Mouse (Mus musculus) neural tube, embryonic 13.5 days (tissue): Measurements from ENCODE around the gene Slfn14. TPM values are rescaled to one million over a fixed set of nuclear protein-coding genes. Genes with fewer than 3 reads are reported as not detected.

Source experiments
- ATAC-seq: fragments of 200-750 bp; cut with Nextera tagmentation; 2 replicates; pipeline ENCODE4 v1.8.0; 2017; ENCODE audit warnings: low read depth, mild to moderate bottlenecking, moderate TSS enrichment, moderate library complexity
- H3K27ac ChIP-seq: fragments of 300-500 bp; sonication (generic); replicated peaks from 2 replicates; pipeline ENCODE4 v1.5.1; 2015; ENCODE audit warnings: moderate library complexity, mild to moderate bottlenecking, inconsistent platforms
- H3K27me3 ChIP-seq: fragments of 300-500 bp; sonication (generic); 2 replicates; pipeline ENCODE4 v1.6.1; 2015; ENCODE audit warnings: mild to moderate bottlenecking, inconsistent platforms
- H3K36me3 ChIP-seq: fragments of 300-500 bp; sonication (generic); 2 replicates; pipeline ENCODE4 v1.6.1; 2015; ENCODE audit warnings: mild to moderate bottlenecking, inconsistent platforms
- H3K4me1 ChIP-seq: fragments of 300-500 bp; sonication (generic); replicated peaks from 2 replicates; pipeline ENCODE4 v1.6.1; 2015; ENCODE audit warnings: inconsistent platforms
- H3K4me2 ChIP-seq: fragments of 300-500 bp; sonication (generic); 2 replicates; pipeline ENCODE4 v1.6.1; 2015; ENCODE audit warnings: inconsistent platforms, mild to moderate bottlenecking, moderate library complexity
- H3K4me3 ChIP-seq: fragments of 300-500 bp; sonication (generic); 2 replicates; pipeline ENCODE4 v1.5.1; 2015; ENCODE audit warnings: mild to moderate bottlenecking, inconsistent platforms
- H3K9ac ChIP-seq: fragments of 300-500 bp; sonication (generic); 2 replicates; pipeline ENCODE4 v1.6.1; 2015; ENCODE audit warnings: moderate library complexity, mild to moderate bottlenecking, inconsistent platforms
- H3K9me3 ChIP-seq: fragments of 300-500 bp; sonication (generic); 2 replicates; pipeline ENCODE4 v1.6.1; 2016; ENCODE audit warnings: inconsistent platforms
- WGBS: fragments of 180-500 bp; shearing (Covaris S2); methylation state at CpG from one replicate; pipeline ENCODE4 v1.1.7; 2015; 5-methylcytosine and 5-hydroxymethylcytosine counted together
- polyA plus RNA-seq: library from polyadenylated mRNA; unstranded; fragments of >200 nt; fragmentation: Nextera tagmentation; extraction: Ambion mirVana; gene quantifications from 2 replicates; pipeline ENCODE4 v1.2.1, GENCODE M21; 2015

Slfn14 gene
- polyA plus RNA-seq, 1 experiment from 2014 or later = not detected

GRCm38 (mm10) chr11:83299724-83300123 is 13.2 kb upstream of the Slfn14 start:
- no peaks in the 10 kb centered on the region for H3K9me3 ChIP-seq
- H3K4me1 ChIP-seq = peaks cover 49% of the 10 kb centered on the region
- peak overlapping the region; percentile 92 for H3K4me2 ChIP-seq
- no peaks in the 10 kb centered on the region for H3K27me3 ChIP-seq
- no peak for ATAC-seq
- no peak overlapping the region for H3K27ac ChIP-seq
- no peak overlapping the region for H3K9ac ChIP-seq
- H3K4me3 ChIP-seq = no peak overlapping the region
- peaks cover 16% of the 10 kb centered on the region for H3K36me3 ChIP-seq
- WGBS = 94% methylated on average over 9 of the region's 9 CpGs

DNA sequence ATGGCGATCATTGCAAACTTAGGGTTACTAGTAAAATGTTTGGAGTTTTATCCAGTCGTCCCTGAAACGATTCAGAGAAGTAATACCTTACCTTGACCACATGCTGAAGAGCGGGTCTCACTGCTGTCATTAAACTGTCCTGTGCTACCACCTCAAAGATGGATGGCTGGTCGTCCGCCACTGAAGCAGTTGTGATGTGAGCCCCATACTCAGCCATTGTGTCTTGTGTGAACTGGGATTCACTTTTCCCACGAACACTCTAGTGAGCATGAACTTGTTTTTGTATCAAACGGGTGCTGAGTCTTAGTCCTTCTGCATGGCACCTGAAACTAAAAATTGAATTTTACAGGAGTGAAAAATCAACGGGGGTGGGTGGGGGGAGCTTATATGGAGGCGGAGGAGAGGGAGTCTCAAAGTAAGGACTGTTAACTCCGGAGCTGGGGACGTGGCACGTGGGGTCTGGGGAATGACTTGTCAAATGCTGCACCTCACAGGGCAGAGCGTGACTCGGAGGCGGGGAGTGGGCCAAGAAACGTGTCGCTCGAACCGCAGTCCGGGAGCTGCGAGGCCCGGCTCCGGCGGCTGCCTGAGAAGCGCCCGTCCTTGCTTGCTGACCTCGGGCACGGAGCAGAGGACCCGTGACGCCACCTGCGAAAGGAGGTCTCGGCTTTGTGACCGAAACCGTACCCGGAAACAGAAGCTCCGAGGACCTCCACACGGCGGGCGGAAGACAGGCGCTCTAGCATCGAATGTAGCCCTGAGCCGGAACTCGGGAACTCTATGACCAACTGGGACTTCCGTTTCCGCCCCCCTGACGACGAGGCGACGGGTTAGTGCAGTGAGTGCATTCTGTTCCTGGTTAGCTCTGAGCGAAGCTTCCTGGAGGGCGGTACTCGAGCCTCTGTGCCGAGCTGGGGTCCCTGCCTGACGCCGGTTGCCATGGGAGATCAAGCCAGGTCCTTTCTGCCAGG is 12.0 kb upstream of the Slfn14 start, which contains the start of gene Ap2b1:
Gene Ap2b1, plus strand, starts transcription at position 800 of the 971 bp plus-strand sequence.
- H3K9me3 ChIP-seq = no peaks in the 10 kb centered on the region

DNA sequence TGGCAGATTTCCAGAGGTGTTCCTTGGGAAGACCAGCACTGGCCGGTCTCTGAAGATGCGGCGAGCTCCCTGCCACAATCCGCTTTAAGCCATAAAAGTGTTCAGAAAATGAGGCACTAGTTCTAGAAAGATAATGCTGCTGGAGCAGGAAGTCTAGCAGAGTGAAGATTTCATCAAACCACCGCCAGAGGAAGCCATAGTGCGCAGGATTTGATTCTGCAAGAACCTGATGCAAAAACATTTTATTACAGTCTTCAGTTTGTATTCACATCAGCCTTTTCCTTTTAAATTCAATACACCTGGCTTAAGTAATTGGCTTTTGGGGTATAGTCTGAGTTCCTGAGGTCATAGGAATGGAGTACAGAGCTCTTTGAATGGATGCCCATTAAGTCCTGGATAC is 11.3 kb upstream of the Slfn14 start:
- H3K27ac ChIP-seq = no peak overlapping the region; the same call in 1 of the 2 replicates
- WGBS = 75% methylated on average over 6 of the region's 6 CpGs

More for the DNA sequence above, 12.0 kb upstream of the Slfn14 start, which contains the start of gene Ap2b1:
- H3K4me2 ChIP-seq = peak within 1 kb of the TSS; percentile 92
- no peaks in the 10 kb centered on the region for H3K27me3 ChIP-seq
- peak within 1 kb of the TSS; percentile 76 for H3K4me3 ChIP-seq
- 2% methylated on average over 56 of the region's 56 CpGs for WGBS
- peaks cover 44% of the 10 kb centered on the region for H3K4me1 ChIP-seq
- H3K27ac ChIP-seq = peak within 1 kb of the TSS; percentile 90
- H3K9ac ChIP-seq = peak within 1 kb of the TSS; percentile 86
- H3K36me3 ChIP-seq = peaks cover 16% of the 10 kb centered on the region
- ATAC-seq = peak; percentile 90

GRCm38 (mm10) chr11:83294133-83294532 is 7.6 kb upstream of the Slfn14 start:
- H3K36me3 ChIP-seq = peaks cover 16% of the 10 kb centered on the region
- no peaks in the 10 kb centered on the region for H3K9me3 ChIP-seq
- H3K4me3 ChIP-seq = no peak overlapping the region
- H3K27me3 ChIP-seq = no peaks in the 10 kb centered on the region
- no peak for ATAC-seq
- no peak overlapping the region for H3K4me2 ChIP-seq
- H3K27ac ChIP-seq = no peak overlapping the region
- peaks cover 53% of the 10 kb centered on the region for H3K4me1 ChIP-seq
- H3K9ac ChIP-seq = no peak overlapping the region
- WGBS = 94% methylated on average over 2 of the region's 2 CpGs

More for the DNA sequence above, 11.3 kb upstream of the Slfn14 start:
- H3K4me3 ChIP-seq = peak overlapping the region; percentile 76
- peaks cover 49% of the 10 kb centered on the region for H3K4me1 ChIP-seq
- H3K4me2 ChIP-seq = peak overlapping the region; percentile 92
- no peaks in the 10 kb centered on the region for H3K9me3 ChIP-seq
- ATAC-seq = no peak
- peak overlapping the region; percentile 86; the same call in 1 of the 2 replicates for H3K9ac ChIP-seq
- peaks cover 16% of the 10 kb centered on the region for H3K36me3 ChIP-seq
- H3K27me3 ChIP-seq = no peaks in the 10 kb centered on the region

- peaks cover 16% of the 10 kb centered on the region for H3K36me3 ChIP-seq
- no peaks in the 10 kb centered on the region for H3K27me3 ChIP-seq
- peak overlapping the region; percentile 74 for H3K4me2 ChIP-seq
- ATAC-seq = no peak
- H3K9me3 ChIP-seq = no peaks in the 10 kb centered on the region
- 86% methylated on average over 1 of the region's 1 CpGs for WGBS
- peaks cover 51% of the 10 kb centered on the region for H3K4me1 ChIP-seq
- H3K4me3 ChIP-seq = peak overlapping the region; percentile 65
- peak overlapping the region; percentile 79 for H3K9ac ChIP-seq
- H3K27ac ChIP-seq = no peak overlapping the region
Measured at GRCm38 (mm10) chr11:83293182-83293581, 6.7 kb upstream of the Slfn14 start.

GRCm38 (mm10) chr11:83292251-83292587 is 5.7 kb upstream of the Slfn14 start:
- WGBS = 4% methylated on average over 5 of the region's 5 CpGs
- H3K4me3 ChIP-seq = peak overlapping the region; percentile 65
- H3K9me3 ChIP-seq = no peaks in the 10 kb centered on the region
- H3K36me3 ChIP-seq = peaks cover 16% of the 10 kb centered on the region
- H3K9ac ChIP-seq = peak overlapping the region; percentile 79
- peaks cover 41% of the 10 kb centered on the region for H3K4me1 ChIP-seq
- ATAC-seq = no peak
- H3K4me2 ChIP-seq = peak overlapping the region; percentile 74
- 0 out of 2 replicates have a peak overlapping the region, but pooled peaks have one; percentile 15 for H3K27ac ChIP-seq
- no peaks in the 10 kb centered on the region for H3K27me3 ChIP-seq

DNA sequence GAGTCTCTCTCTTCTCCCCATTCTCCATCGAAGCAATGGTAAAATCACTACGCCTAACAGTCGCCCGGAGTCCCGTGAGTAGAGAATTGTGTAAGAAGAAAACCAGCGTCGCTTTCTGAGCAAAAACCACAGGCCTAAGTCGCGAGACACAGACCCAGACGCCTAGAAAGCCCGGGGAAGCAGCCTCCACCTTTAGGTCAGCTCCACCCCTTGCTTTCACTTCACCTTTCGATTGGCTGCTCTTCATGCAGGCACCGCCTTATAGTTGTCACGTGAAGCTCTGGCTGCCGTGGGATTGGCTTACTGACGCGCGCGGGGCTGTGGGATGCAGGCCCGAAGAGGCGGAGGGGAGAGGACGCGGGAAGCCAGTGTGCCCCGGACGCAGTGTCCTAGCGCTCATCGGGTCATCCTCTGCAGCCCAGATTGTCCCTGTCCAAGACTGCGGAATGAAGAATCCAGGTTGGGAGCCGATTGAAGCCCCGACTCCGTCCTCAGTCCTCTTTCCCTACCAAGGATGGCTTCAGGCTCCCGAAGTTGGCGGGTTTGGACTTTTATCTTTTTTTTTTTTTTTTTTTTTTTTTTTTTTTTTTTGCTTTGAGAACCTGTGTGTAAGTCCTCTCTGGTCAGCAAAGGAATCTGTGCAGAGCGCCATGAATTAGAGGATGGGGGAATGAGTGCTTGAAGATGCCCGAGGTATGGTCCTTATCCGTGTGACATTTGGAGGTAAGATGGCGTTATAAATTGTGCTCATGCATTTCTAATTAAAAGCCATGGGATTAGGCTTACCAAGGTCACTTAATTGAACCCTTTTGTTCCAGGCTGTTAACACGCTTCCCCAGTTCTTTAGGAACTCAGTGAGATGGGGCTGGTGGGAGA is 5.1 kb upstream of the Slfn14 start:
- peak overlapping the region; percentile 79 for H3K9ac ChIP-seq
- H3K27me3 ChIP-seq = no peaks in the 10 kb centered on the region
- peaks cover 35% of the 10 kb centered on the region for H3K4me1 ChIP-seq
- ATAC-seq = peak; percentile 99
- no peaks in the 10 kb centered on the region for H3K9me3 ChIP-seq
- H3K4me3 ChIP-seq = peak overlapping the region; percentile 65
- under 1% methylated on average over 38 of the region's 38 CpGs for WGBS
- peak overlapping the region; percentile 74 for H3K4me2 ChIP-seq
- H3K27ac ChIP-seq = peak overlapping the region; percentile 80
- H3K36me3 ChIP-seq = peaks cover 16% of the 10 kb centered on the region

- Histone ChIP-seq H3K9me3 (no peaks in the 10 kb centered on the region), H3K36me3 (no peaks in the 10 kb centered on the region), H3K9ac (no peak overlapping the region), H3K4me1 (peaks cover 31% of the 10 kb centered on the region), H3K4me2 (no peak overlapping the region), H3K27me3 (no peaks in the 10 kb centered on the region), H3K4me3 (no peak overlapping the region), H3K27ac (no peak overlapping the region)
- 88% methylated on average over 2 of the region's 2 CpGs for WGBS
- ATAC-seq = no peak
Measured at GRCm38 (mm10) chr11:83289633-83290032, 3.1 kb upstream of the Slfn14 start.

- no peaks in the 10 kb centered on the region for H3K36me3 ChIP-seq
- H3K4me2 ChIP-seq = no peak overlapping the region
- peaks cover 28% of the 10 kb centered on the region for H3K4me1 ChIP-seq
- H3K27ac ChIP-seq = no peak overlapping the region
- no peak for ATAC-seq
- H3K27me3 ChIP-seq = no peaks in the 10 kb centered on the region
- no peaks in the 10 kb centered on the region for H3K9me3 ChIP-seq
- no peak overlapping the region for H3K9ac ChIP-seq
- H3K4me3 ChIP-seq = no peak overlapping the region
- WGBS = 92% methylated on average over 5 of the region's 5 CpGs
Measured at GRCm38 (mm10) chr11:83289036-83289435, 2.5 kb upstream of the Slfn14 start.

DNA sequence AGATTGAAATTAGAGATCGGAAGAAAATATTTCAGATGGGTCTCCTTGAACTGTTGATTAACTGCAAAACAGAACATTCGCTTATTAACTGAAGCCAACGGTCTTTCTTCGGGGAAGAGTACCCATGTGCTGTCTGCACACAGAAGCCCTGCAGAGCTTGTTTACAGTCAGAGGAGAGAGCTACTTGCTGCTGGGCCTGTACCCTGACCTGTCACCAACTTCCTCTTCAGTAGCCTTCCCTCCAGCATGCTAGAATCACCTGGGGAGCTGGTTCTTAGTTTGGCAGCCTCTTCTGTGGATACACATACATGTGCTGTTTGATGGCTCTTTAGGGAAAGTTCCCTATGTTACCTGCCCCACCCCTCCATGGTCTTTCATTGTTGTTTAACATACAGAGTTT is 899 bp downstream of the Slfn14 start:
- Histone ChIP-seq H3K27me3 (no peaks in the 10 kb centered on the region), H3K36me3 (no peaks in the 10 kb centered on the region), H3K4me2 (no peak overlapping the region), H3K4me3 (no peak overlapping the region), H3K27ac (no peak overlapping the region), H3K9me3 (no peaks in the 10 kb centered on the region), H3K4me1 (peaks cover 3% of the 10 kb centered on the region), H3K9ac (no peak overlapping the region)
- ATAC-seq = no peak
- 91% methylated on average over 4 of the region's 4 CpGs for WGBS

DNA sequence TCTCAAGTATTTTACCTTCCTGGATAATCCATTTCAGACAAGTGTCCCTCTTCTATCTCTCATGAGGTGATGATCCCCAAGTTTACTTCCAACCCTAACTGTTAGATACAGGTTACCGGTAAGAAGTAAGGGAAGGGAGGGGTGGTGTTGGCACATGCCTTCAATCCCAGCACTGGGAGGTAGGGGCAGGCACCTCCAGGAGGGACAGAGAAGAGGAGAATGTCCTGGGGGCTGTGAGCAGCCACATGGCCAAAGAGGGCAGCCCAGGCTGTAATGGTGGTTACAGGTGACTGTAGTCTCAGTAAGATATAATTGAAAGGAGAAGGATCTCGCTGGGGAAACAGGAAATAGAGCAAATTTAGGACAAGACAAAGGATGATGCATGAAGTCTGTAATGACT is 4.4 kb downstream of the Slfn14 start:
- H3K27ac ChIP-seq = no peak overlapping the region
- 67% methylated on average over 2 of the region's 2 CpGs for WGBS

GRCm38 (mm10) chr11:83279691-83280090 is 6.8 kb downstream of the Slfn14 start:
- ATAC-seq = no peak
- no peak overlapping the region for H3K4me3 ChIP-seq

More for the DNA sequence above, 4.4 kb downstream of the Slfn14 start:
- Histone ChIP-seq H3K36me3 (no peaks in the 10 kb centered on the region), H3K4me2 (no peak overlapping the region), H3K27me3 (no peaks in the 10 kb centered on the region), H3K9ac (no peak overlapping the region), H3K9me3 (no peaks in the 10 kb centered on the region), H3K4me1 (no peaks in the 10 kb centered on the region), H3K4me3 (no peak overlapping the region)
- no peak for ATAC-seq

More at GRCm38 (mm10) chr11:83279691-83280090, 6.8 kb downstream of the Slfn14 start:
- H3K36me3 ChIP-seq = no peaks in the 10 kb centered on the region
- H3K9ac ChIP-seq = no peak overlapping the region
- H3K27ac ChIP-seq = no peak overlapping the region
- H3K27me3 ChIP-seq = no peaks in the 10 kb centered on the region
- no peak overlapping the region for H3K4me2 ChIP-seq
- H3K9me3 ChIP-seq = no peaks in the 10 kb centered on the region
- WGBS = 80% methylated on average over 6 of the region's 6 CpGs
- no peaks in the 10 kb centered on the region for H3K4me1 ChIP-seq
